ENCODE assay signal across 8 mouse cellular contexts in the genomic region with DNA sequence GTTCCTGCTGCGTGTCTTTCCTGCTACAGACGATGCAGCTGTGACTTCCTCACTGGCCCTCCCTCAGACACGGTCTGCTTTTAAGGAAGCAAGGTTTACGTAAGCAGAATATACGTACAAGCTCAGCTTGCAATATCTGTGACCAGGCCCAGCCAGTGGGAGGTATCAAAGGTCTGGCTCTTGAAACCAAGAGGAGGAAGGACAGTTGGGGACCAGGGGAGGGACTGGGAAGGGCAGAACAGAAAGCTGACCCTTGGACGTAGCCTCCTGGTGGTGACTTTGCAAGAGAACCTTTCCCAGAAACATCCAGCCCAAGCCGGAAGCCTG.
DNase-seq lines count a peak whose midpoint lies in the region; ATAC-seq lines count a peak whose summit lies in the region.

No protein-coding gene starts in this region.

- peak; percentile 95 for ATAC-seq in granulocyte monocyte progenitor cell, adult 5-6 weeks (replicated peaks; ENCODE audit: poor library complexity, severe bottlenecking)
- ATAC-seq in forebrain, embryonic 15.5 days (replicated peaks): no peak

- no peak overlapping the region for H3K4me2 ChIP-seq in forebrain, embryonic 15.5 days (replicated peaks)

- H3K36me3 ChIP-seq in splenic B cell, adult 2 months (ENCODE audit: control insufficient read depth, insufficient read depth, low read length, poor library complexity, severe bottlenecking): no peaks in the 10 kb centered on the region; the same call in 1 of the 2 replicates
- no peaks in the 10 kb centered on the region for H3K36me3 ChIP-seq in forebrain, embryonic 15.5 days

- WGBS in forebrain, embryonic 15.5 days: 87% methylated on average over 7 of the region's 7 CpGs

- no peaks in the 10 kb centered on the region for H3K9me3 ChIP-seq in forebrain, embryonic 15.5 days

- H3K27ac ChIP-seq in forebrain, embryonic 15.5 days (replicated peaks): no peak overlapping the region

- H3K4me3 ChIP-seq in forebrain, embryonic 15.5 days: no peak overlapping the region

- no peaks in the 10 kb centered on the region for H3K27me3 ChIP-seq in splenic B cell, adult 2 months (ENCODE audit: control insufficient read depth, insufficient read depth, low read length, poor library complexity, severe bottlenecking)
- H3K27me3 ChIP-seq in forebrain, embryonic 15.5 days: no peaks in the 10 kb centered on the region

- peak; percentile 45 for DNase-seq in layer of hippocampus, adult 11-12 months (ENCODE audit: low spot score)
- DNase-seq in layer of hippocampus, adult 8-10 months (ENCODE audit: low spot score in 2 of 2): no peak
- DNase-seq in lung, adult 18-20 months: peak; percentile 75 to 76
- peak; percentile 83 for DNase-seq in splenic B cell, adult 2 months (ENCODE audit: low read depth, low spot score)
- DNase-seq in Muller cell, postnatal 12 days (ENCODE audit: inconsistent ontology term): no peak
- no peak for DNase-seq in ovary, postnatal 36 days (ENCODE audit: low spot score)

- H3K4me1 ChIP-seq in forebrain, embryonic 15.5 days: no peaks in the 10 kb centered on the region

- no peak overlapping the region for H3K9ac ChIP-seq in forebrain, embryonic 15.5 days (replicated peaks)

Comparison
In these comparisons a context has a peak if more than half of its experiments do, and no peak if none do; other contexts are left out.
1. DNase-seq: peak in layer of hippocampus, adult 11-12 months (single experiment), lung, adult 18-20 months (2 of 2) and splenic B cell, adult 2 months (single experiment); none in layer of hippocampus, adult 8-10 months (0 of 2), Muller cell, postnatal 12 days (single experiment) and ovary, postnatal 36 days (single experiment).